Mouse (Mus musculus) stomach, embryonic 14.5 days (tissue): Measurements from ENCODE around the gene Csgalnact2. TPM values are rescaled to one million over a fixed set of nuclear protein-coding genes. Genes with fewer than 3 reads are reported as not detected.

Source experiments
- ATAC-seq: fragments of 200-750 bp; cut with Nextera tagmentation; 2 replicates; pipeline ENCODE4 v1.8.0; 2017; ENCODE audit warnings: low read depth, moderate TSS enrichment; ENCODE audit not compliant: insufficient number of reproducible peaks, insufficient read depth, low FRiP score
- H3K27ac ChIP-seq: fragments of 300-500 bp; sonication (generic); 2 replicates; pipeline ENCODE4 v1.5.1; 2014; ENCODE audit warnings: mild to moderate bottlenecking, low read length, moderate library complexity, mixed read lengths
- H3K27me3 ChIP-seq: fragments of 300-500 bp; sonication (generic); 2 replicates; pipeline ENCODE4 v1.6.1; 2014; ENCODE audit warnings: low read length, control low read depth, mixed read lengths; ENCODE audit not compliant: control insufficient read depth, insufficient read depth
- H3K36me3 ChIP-seq: fragments of 300-500 bp; sonication (generic); 2 replicates; pipeline ENCODE4 v1.6.1; 2014; ENCODE audit warnings: mild to moderate bottlenecking, control low read depth, low read length, moderate library complexity, mixed read lengths; ENCODE audit not compliant: control insufficient read depth, insufficient read depth
- H3K4me1 ChIP-seq: fragments of 300-500 bp; sonication (generic); 2 replicates; pipeline ENCODE4 v1.6.1; 2014; ENCODE audit warnings: low read length, control low read depth, mixed read lengths; ENCODE audit not compliant: control insufficient read depth, insufficient read depth
- H3K4me2 ChIP-seq: fragments of 300-500 bp; sonication (generic); replicated peaks from 2 replicates; pipeline ENCODE4 v1.6.1; 2014; ENCODE audit warnings: low read depth, low read length, control low read depth
- H3K4me3 ChIP-seq: fragments of 300-500 bp; sonication (generic); 2 replicates; pipeline ENCODE4 v1.5.1; 2014; ENCODE audit warnings: low read depth, low read length, control low read depth
- H3K9ac ChIP-seq: fragments of 300-500 bp; sonication (generic); replicated peaks from 2 replicates; pipeline ENCODE4 v1.6.1; 2014; ENCODE audit warnings: low read depth, mild to moderate bottlenecking, control low read depth, low read length, moderate library complexity, mixed read lengths
- H3K9me3 ChIP-seq: fragments of 300-500 bp; sonication (generic); 2 replicates; pipeline ENCODE4 v1.6.1; 2016; ENCODE audit warnings: low read depth, low read length, control low read depth; ENCODE audit not compliant: control insufficient read depth
- WGBS: fragments of 180-500 bp; shearing (Covaris S2); extraction: QIAGEN DNeasy Blood & Tissue Kit; methylation state at CpG from one replicate; pipeline ENCODE4 v1.1.7; 2014; 5-methylcytosine and 5-hydroxymethylcytosine counted together
- microRNA-seq: library from miRNA; unstranded; fragments of <30 nt; microRNA quantifications from one replicate; pipeline ENCODE4, GENCODE M21; 2016
- polyA plus RNA-seq: library from polyadenylated mRNA; unstranded; fragments of >200 nt; fragmentation: Nextera tagmentation; extraction: Ambion mirVana; gene quantifications from 2 replicates; pipeline ENCODE4 v1.2.1, GENCODE M21; 2014

Gene Csgalnact2
- polyA plus RNA-seq, 1 experiment from 2014 or later = 15.1 TPM

GRCm38 (mm10) chr6:118065837-118066198 lies 73.1 kb downstream of the Csgalnact2 start:
- Histone ChIP-seq H3K4me1 (peaks cover 13% of the 10 kb centered on the region), H3K27me3 (0 out of 2 replicates have a peak, but pooled peaks cover 2% of the 10 kb centered on the region), H3K9me3 (no peaks in the 10 kb centered on the region), H3K36me3 (no peaks in the 10 kb centered on the region), H3K4me2 (peak overlapping the region; percentile 91), H3K4me3 (peak overlapping the region; percentile 35), H3K9ac (no peak overlapping the region), H3K27ac (no peak overlapping the region)
- peak; percentile 6; the same call in 1 of the 2 replicates for ATAC-seq
- WGBS = 0% methylated on average over 11 of the region's 12 CpGs

- no peak overlapping the region for H3K9ac ChIP-seq
- H3K9me3 ChIP-seq = no peaks in the 10 kb centered on the region
- H3K4me2 ChIP-seq = no peak overlapping the region
- H3K27me3 ChIP-seq = 0 out of 2 replicates have a peak, but pooled peaks cover 2% of the 10 kb centered on the region
- H3K27ac ChIP-seq = no peak overlapping the region
- H3K36me3 ChIP-seq = no peaks in the 10 kb centered on the region
- ATAC-seq = no peak
- peaks cover 13% of the 10 kb centered on the region for H3K4me1 ChIP-seq
- no peak overlapping the region for H3K4me3 ChIP-seq
- 9% methylated on average over 7 of the region's 7 CpGs for WGBS
Measured at GRCm38 (mm10) chr6:118064968-118065530, 73.9 kb downstream of the Csgalnact2 start.

GRCm38 (mm10) chr6:118063266-118063665 lies 75.7 kb downstream of the Csgalnact2 start:
- no peak for ATAC-seq
- Histone ChIP-seq H3K36me3 (no peaks in the 10 kb centered on the region), H3K4me2 (no peak overlapping the region), H3K9me3 (no peaks in the 10 kb centered on the region), H3K27ac (no peak overlapping the region), H3K4me3 (no peak overlapping the region), H3K27me3 (0 out of 2 replicates have a peak, but pooled peaks cover 2% of the 10 kb centered on the region), H3K4me1 (peaks cover 13% of the 10 kb centered on the region), H3K9ac (no peak overlapping the region)
- WGBS = 71% methylated on average over 5 of the region's 5 CpGs

GRCm38 (mm10) chr6:118061266-118061665 lies 77.7 kb downstream of the Csgalnact2 start:
- Histone ChIP-seq H3K4me1 (peaks cover 8% of the 10 kb centered on the region), H3K36me3 (no peaks in the 10 kb centered on the region), H3K9ac (no peak overlapping the region), H3K4me2 (no peak overlapping the region), H3K9me3 (no peaks in the 10 kb centered on the region), H3K27me3 (no peaks in the 10 kb centered on the region), H3K4me3 (no peak overlapping the region), H3K27ac (no peak overlapping the region)
- ATAC-seq = no peak
- 87% methylated on average over 4 of the region's 4 CpGs for whole genome bisulfite sequencing

Small RNA genes lying within 50 kb of the gene (microRNA-seq; reads per million reads assigned to microRNA genes)
- not detected for gene Mir7044

Other genes with a start within 250 kb of the Csgalnact2 start
- gene Hnrnpf, start 238.8 kb downstream of the Csgalnact2 start, polyA plus RNA-seq = 685 and 701 TPM in 2 replicates
- gene Fxyd4, start 201.4 kb downstream of the Csgalnact2 start, polyA plus RNA-seq = 4.4 and 5.0 TPM in 2 replicates
- gene Rasgef1a, start 127.7 kb downstream of the Csgalnact2 start, polyA plus RNA-seq = 0.14 and 0.21 TPM in 2 replicates
- 15.0 and 16.0 TPM in 2 replicates for gene Ret, start 58.6 kb upstream of the Csgalnact2 start, polyA plus RNA-seq